Mouse (Mus musculus) adrenal gland, postnatal 25 days (tissue): ENCODE measurements around the gene Farp1. TPM values are rescaled to one million over a fixed set of nuclear protein-coding genes. Genes with fewer than 3 reads are reported as not detected.

Experiments used
- DNase-seq: peaks from one replicate; pipeline ENCODE4 v3.0.0; 2021; ENCODE audit warnings: mixed read lengths
- total RNA-seq: library from RNA; stranded (reverse); gene quantifications from 2 replicates; pipeline ENCODE4 v1.2.3, GENCODE M21; 2021

Gene Farp1
- total RNA-seq, 1 experiment from 2014 or later = 25.8 TPM

DNA sequence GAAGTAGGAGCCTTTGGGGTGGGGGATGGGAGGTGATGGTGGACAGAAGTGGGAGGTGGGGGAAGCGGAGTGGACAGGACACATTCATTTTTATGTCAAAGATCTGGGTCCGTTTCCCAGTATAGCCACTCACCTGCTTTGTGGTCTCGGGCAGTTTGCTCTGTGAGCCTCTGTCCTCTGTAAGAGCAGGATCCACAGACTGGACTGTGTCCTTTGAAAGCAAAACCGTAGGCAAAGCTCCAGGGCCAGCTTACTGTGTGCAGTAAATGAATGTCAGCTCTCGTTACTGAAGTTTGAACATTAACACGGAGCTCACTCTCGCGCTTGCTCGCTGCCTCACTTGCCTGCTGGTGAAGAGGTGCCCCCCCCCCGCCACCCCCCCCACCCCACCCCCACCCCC, 110.7 kb downstream of the Farp1 start:
- DNase-seq = no peak

DNA sequence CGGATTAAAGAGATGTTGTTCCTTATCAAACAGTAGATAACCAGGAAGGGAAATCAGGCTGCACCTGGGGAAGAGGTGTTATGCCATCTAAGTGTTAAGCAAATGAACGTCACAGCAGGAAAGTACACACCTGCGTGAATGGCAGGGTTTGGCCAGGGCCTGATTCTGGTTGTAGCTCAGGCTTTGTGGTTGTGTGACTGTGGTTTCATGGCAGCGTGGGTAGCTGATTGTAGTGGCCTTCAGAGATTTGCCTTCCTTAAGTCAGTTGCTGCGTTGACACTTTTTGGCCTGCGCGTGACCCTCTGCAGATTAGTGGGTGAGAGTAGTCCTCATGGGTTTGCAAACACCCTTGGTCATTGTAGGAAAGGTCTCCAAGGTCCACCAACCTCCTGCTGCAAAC, 111.2 kb downstream of the Farp1 start:
- DNase-seq = no peak

DNA sequence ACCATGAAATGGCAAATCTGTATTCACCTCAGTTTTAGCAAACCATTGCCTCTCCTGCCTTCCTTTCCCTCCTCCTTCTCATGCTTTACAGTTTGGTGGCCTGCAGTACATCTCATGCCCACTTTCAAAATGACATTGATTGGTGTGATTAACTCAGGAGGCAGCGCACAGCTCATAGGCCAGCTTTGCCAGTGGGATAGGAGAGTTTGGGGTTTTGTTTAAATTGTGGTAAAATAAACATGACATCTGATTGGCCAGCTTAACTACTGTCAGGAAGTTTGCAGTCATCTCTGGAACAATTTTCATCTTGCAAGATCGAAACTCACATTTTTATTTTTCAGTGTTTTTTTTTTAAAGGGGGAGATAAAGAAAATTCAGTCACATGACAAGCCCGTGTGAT, 112.0 kb downstream of the Farp1 start:
- DNase-seq = no peak

DNA sequence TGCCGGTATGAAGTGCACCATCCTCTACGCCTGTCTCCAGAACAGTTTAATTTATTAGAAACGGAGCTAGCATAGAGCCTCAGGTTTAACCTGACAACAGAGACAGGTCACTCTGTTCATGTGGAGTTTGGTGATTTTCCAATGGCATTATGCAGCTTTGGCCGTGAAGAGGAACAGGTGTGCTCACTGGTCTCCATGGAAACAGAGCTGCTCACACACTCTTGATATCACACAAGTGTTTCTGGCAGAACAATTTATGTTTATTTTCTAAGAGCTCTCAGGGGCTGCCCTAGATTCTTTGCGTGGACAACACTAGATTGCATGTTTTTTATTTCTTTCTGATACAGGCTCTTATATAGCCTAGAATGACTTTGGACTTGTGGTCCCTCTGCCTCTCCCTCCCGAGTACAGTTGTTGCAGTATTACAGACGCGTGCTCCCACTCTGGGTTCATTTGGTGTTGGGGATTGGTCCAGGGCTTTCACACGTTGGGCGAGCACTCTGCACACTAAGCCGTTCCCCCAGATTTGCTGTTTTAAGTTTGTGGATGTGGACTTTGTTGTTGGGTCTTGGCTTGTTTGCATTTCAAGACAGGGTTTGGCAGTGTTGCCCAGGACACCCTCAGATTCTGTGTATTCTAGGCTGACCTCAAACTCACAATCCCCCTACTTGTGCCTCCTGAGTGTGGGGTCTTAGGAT, 113.2 kb downstream of the Farp1 start:
- no peak for DNase-seq

DNA sequence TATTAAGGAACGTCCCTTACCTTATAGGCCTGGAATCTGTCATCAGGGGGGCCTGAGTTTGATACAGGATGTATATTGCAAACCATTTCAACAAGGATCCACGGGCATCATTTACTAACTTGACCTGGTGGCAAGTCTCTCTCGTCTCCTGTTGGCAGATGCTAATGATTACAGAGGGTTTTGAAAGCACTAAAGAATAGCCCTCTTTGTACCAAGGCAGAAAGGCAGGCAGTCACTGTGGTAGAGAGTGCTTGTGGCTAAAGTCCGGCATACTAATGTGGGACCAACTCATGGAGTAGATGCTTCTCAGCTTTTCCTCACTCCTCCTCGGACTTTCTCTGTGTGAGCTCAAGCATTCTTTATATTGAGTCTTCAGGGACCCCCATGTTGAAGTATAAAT, 115.0 kb downstream of the Farp1 start:
- DNase-seq = no peak

DNA sequence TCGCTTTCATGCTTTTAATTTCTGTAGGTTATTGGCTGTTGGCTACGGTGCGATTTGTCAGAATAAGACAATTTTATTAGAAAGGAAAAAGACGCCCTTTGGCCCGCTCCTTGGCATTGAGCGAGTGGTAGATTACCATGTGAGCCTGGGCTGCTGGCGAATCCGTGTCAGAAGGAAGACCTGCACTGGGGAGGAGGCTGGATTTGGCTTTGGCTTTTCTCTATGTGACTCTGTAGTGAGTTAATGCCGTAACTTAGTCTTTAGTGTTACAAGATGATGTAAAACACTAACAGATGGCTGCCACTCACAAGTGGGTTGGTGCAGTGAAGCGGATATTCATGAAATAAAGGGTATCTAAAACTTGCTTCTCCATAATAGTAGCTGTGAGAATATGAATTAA, 116.8 kb downstream of the Farp1 start:
- no peak for DNase-seq

DNA sequence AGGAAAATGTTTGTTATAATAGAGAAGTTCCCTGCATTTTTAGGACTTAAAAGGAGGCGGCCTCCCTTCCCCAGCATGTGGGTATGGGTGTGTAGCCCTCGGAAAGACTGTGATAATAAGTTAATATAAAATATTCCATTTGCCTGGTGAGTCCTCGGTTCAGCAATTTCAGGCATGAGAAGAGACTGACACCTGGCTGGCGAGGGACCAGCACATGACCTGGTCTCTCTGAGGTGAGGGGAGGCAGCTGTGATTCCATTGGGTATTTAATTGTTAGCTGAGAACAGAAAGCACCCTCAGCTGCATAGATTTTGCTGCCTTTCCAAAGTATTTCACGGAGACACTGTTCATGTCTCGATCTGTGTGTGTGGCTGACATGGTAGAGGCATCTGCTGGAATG, 117.8 kb downstream of the Farp1 start:
- no peak for DNase-seq

DNA sequence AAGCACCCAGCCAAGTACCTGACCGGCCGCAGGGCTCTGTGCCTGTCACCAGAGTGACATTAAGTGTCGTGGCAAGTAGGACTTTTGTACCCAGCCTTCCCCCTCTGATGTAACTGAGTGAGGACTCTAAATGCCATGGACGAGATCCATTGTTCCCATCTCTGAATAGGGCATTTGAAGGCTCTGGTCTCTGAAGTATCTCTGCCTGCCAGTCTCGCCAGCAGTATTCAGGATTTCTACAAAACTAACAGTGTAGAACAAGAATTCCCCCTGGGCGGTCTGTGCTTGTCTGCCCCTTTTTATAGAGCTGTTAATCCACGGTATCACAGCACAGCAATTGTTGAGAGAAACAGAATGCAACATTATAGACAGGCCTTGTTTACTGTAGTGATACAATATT, 118.3 kb downstream of the Farp1 start:
- no peak for DNase-seq

DNA sequence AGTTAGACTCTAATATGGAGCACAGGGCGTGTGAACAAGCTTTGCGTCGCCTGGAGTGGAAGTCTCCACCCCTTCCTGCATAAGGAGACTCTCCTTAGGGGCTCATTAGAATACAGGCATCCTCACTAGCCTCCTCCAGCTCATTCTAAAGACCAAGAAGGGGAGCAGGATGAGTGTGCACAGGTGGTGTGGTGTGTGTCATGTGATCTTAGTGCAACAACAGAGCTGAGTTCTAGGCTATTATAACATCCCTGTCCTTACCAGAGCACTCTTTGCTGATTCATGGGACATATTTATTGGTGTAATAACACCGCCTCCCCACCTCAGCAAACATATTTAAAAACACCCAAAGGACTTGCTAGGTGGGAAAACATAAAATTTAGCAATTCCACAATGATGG, 120.2 kb downstream of the Farp1 start:
- DNase-seq = no peak

DNA sequence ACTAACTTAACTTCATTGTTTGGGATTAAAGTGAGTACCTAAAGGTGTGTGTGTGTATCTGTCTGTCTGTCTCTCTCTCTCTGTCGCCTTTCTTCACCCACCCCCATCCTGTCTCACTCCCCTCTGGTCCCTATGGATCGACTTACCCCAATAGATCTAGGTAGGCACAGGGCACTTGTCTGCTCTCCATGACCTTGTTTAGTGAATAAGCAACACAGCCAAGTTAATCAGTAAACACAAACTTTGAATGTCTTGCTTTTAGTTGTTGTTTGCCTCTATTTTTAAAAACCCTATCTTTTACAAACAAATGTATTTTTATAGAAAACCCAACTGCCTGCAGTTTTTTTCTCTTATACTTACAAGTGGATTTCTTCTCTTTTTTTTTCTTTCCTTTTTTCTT, 123.6 kb downstream of the Farp1 start:
- no peak for DNase-seq

DNA sequence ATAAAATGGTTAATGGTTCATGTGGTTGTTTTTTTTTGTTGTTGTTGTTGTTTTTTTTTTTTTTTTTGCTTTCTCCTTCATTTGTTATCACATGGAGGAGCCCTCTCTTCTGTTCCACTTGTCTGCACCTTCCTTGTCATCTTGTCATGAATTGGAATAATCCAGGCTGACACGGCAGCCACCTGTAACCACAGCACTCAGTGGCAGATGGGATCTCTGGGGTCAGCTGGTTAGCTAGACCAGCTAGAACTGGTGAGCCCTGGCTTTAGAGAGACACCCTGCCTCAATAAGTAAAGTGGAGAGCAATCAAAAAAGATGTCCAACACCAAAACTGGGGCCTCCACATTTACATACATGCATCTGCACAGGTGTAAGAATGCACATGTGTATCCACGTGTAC, 127.8 kb downstream of the Farp1 start:
- no peak for DNase-seq

DNA sequence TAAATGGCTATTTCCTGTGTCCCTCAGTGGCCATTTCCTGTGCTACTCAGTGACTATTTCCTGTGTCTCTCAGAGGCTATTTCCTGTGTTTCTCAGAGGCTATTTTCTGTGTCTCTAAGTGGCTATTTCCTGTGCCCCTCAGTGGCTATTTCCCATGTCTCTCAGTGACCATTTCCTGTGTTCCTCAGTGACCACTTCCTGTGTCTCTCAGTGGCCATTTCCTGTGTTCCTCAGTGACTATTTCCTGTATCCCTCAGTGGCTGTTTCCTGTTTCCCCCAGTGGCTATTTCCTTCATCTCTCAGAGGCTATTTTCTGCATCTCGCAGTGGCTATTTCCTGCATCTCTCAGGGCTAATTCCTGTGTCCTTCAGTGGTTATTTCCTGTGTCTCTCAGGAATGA, 129.9 kb downstream of the Farp1 start:
- no peak for DNase-seq

DNA sequence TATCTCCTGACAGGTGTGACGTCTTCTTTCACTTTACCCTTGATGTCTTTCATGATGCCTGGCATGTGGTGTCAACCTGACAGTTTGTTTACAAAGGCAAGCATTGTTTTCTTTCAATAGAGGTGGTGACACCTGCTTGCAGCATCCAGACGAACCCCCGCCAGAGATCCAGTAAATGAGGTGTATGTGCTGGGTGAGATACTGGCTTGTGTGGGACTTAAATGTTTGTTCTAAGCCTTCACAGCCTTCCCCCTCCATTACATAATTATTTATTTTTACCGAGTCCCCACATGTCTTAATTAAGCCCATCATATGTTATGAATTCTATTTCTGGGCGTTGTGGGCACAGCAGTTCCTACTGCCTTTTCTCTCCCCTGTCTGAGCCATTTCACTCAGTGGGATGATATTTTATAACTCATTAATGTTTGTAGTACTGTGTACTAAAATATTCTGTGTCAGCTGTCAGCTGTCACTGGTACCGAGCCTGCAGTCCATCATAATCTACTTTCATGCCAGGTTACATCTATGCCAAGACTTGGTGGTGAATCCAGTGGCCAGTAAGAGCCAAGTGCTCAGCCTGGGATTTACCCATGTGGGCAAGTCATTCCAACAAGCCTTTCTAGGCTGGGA, 130.5 kb downstream of the Farp1 start:
- no peak for DNase-seq

DNA sequence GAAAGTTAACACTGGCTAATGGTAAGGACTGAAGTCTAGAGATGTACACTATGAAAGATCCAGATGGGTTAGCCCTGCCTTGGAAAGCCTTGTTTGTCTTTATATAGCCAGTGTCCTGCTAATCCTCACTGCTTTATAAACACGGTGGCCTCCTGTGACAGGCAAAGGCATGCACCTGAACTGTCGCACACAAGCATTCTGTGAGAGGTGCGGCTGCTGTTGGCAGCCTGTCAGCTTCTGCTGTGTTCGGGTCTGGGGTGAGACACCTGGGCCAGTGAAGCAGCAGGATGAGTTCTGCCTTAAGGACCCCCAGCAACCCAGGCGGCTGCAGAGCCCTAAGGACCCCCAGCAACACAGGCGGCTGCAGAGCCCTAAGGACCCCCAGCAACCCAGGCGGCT, 131.0 kb downstream of the Farp1 start:
- DNase-seq = no peak

DNA sequence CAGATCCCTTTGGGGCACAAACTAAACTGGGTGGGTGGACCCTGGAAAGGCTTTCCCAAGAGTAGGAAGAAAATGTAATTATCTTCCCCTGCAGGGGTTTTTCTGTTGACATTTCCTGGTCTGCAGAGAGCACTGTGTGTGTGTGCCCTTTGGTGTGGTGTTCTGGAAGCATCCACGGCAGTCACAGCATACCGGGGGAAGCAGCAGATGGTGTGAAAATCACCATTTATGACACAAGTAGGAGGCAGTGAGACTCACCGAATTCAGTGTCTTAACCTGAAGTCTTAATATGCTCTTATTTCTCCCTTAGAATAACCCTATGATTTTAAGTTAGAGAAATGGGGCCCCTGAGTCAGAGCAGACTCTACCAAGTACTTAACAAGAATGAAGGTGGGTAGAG, 133.7 kb downstream of the Farp1 start:
- DNase-seq = no peak

DNA sequence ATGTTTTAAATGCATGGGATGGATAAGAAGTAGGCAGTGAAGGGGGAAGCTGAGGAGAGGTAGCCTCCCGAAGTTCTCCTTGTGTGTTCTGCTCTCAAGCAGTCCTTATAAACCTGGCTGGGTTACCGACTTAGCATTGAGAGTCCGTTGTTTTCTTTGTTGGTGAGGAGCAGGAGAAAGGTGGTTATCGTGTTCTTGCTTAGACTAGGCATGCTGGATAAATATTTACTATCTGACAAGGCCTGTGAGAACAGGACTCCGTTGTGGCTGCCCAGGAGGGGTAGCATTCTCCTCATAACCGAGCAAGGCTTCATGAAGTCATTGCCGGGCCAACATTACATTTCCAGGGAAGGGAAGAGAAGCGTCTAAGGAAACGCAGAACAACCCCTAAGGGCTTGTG, 135.3 kb downstream of the Farp1 start:
- DNase-seq = no peak

DNA sequence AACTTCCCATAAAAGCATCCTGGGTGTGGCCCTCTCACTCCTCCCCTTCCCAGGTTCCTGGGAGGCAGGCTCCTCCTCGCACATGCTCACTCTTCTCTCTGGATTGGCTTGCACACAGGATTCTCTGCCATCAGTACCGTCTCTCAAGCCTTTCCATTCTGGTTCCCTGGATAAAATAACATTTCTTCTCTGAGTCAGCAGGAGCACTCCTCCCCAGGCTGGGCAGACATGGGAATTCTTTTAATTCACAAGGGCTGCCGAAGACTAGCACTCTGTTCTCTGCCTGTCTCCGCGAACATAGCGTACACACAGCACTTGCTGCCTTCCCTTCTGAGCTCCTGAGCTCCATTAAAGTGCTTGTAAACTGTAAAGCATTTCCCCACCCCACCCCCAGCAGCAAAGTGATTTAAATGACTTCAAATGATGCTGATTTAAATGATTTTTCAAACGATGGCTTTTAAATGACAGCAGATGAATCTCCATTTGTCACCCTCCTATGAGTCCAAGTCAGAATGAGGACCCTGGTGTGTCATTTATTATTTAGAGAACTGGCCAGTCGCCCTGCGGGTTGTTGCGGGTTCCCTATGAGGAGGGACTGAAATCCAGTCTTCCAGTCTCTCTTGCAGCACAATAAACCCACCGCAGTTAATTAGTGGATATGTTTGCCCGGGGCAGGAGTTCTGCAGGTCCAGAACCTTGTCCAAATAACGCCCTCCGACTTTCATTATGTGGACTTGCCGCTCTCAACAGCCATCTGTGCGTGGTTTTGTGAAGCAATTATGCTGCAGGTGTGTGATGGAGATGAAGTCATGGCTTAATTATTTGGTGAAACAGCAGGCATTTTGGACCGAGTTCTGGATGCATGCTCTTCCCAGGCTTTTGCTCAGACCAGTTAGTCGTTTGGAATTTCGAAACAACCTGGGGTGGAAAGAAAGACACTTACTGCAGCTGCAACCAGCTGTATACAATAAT, 137.4 kb downstream of the Farp1 start:
- no peak for DNase-seq

DNA sequence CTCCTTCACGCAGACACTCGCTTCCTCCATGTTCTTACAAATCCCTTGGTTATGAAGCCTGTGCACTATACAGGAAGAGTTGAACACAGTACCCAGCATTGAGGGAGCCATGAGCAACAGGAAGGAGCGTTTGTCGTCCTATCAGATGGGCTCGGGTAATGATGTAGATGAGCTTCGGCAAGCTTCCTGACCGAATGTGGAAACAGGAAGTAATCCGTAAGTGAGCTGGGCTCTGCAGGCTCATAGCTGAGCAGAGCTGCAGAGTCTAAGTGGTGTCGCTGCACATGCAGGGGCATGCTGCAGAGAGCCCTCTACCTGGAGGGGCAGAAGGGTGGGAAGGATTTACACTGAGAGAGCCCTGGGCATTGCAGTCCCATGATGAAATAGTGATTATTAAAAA, 140.4 kb downstream of the Farp1 start:
- DNase-seq = no peak

DNA sequence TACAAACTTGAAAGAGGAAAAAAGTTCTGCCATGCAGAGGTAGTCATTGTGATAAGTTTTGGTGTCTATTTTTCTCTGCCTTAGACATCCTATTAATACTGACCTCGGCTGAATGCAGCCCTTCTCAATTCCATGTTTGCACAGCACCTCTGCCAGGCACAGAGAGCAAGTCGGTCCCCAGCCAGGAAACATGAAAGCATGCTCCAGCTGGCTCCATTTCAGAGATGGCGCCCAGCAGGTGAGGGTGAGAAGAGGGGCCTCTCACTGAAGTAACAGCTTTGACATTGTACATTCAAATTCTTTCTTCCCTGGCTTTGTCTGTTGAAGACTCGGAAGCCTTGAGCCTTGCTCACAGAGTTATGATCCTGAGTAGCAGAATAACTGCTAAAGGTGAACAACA, 140.9 kb downstream of the Farp1 start:
- DNase-seq = no peak

DNA sequence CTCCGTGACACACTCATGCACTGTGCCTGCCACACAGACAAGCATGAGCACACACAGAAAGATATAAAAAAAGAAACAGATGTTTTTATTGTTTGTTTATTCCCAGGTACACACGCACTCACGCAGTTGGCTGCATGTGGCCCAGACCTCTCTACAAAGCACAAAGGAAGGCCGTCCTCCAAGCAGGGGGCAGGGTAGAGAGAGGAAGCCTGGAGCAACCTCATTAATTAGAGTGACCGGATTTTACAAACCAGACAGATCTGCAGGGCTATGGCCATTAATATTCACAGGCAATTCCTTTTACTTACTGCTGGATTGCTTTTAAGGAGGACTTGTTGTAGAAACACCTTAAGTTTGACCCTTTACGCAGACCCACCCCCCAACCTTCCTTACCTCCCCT, 142.9 kb downstream of the Farp1 start:
- DNase-seq = no peak

DNA sequence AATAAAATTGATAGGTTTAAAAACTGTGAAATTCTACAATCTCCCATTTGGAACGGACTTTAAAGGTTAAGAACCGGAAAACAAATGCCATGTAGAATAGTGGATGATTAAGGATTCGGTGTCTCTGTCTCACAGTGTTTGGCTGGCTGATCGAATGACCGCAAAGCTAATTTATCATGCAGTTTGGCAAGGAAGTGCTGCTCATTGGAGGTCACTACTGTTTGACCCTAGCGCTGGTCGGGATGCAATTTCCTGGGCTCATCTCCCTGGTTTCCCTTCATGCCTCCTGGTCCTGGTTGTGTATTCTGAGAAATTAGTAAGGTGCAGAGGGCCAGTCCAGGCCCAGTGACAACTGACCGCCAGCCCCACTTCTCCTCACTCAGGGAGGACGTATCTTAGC, 145.6 kb downstream of the Farp1 start:
- no peak for DNase-seq

DNA sequence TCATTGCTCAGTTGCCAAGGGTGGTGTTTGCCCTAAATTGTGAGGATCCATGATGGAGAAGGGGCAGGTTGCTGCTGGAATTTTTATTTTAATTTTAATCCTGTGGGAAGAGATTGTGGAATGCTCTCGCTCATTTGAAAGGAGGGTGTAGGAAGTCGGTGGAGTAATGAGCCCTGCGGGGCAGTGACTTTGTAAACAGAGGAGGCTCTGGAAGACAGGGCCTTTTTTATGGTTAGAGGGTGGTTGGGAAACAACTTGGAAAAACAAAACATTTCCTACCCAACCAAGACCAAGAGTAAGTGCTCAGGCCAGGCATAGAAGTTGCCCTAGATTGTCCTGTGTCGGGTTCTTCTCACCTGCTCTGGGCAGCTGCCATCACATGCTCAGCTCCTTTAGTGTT, 146.8 kb downstream of the Farp1 start:
- DNase-seq = no peak

DNA sequence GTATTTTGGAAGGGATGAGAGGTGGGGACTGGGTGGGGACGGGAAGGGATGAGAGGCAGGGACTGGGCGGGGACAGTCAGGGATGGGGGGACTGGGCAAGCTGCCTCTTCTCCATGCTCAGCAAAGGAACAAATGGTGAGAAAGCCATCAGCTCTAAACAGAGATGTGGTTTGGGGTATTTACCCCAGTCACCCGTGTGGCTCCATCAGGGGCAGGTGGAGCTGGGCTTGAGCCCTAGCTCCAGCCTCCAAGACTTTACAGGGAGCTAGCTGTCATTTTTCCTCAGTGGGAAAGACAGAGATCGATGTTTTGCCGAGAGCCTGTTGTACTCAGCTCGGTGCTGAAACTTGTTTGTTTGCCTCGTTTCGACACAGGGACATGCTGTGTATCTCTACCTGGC, 148.0 kb downstream of the Farp1 start:
- DNase-seq = no peak
